Mouse (Mus musculus) lung, postnatal 0 days (tissue): Measurements from ENCODE around the gene Pdlim5.

Experiments used
- CTCF ChIP-seq: IDR thresholded peaks from 2 replicates; pipeline ENCODE4 v1.5.1; 2016; ENCODE audit warnings: antibody characterized with exemption, mild to moderate bottlenecking
- EP300 ChIP-seq: IDR thresholded peaks from 2 replicates; pipeline ENCODE4 v1.6.1; 2016; ENCODE audit warnings: antibody characterized with exemption, mild to moderate bottlenecking, control low read depth

GRCm38 (mm10) chr3:142343786-142344185 lies 51.7 kb downstream of the Pdlim5 start:
- no peak for TF ChIP-seq CTCF
- TF ChIP-seq EP300: no peak
